Mouse (Mus musculus) neural tube, embryonic 14.5 days (tissue): ENCODE measurements around the gene Snx14. TPM values are rescaled to one million over a fixed set of nuclear protein-coding genes. Genes with fewer than 3 reads are reported as not detected.

Source experiments
- ATAC-seq: fragments of 200-750 bp; cut with Nextera tagmentation; 2 replicates; pipeline ENCODE4 v1.8.0; 2017; ENCODE audit warnings: low read depth, mild to moderate bottlenecking, moderate TSS enrichment, moderate library complexity
- H3K27ac ChIP-seq: fragments of 300-500 bp; sonication (generic); 2 replicates; pipeline ENCODE4 v1.5.1; 2014; ENCODE audit warnings: low read depth, mild to moderate bottlenecking, control low read depth, low read length, moderate library complexity, mixed read lengths
- H3K27me3 ChIP-seq: fragments of 300-500 bp; sonication (generic); 2 replicates; pipeline ENCODE4 v1.6.1; 2014; ENCODE audit warnings: low read length; ENCODE audit not compliant: control insufficient read depth, insufficient read depth
- H3K36me3 ChIP-seq: fragments of 300-500 bp; sonication (generic); 2 replicates; pipeline ENCODE4 v1.6.1; 2014; ENCODE audit warnings: low read length, mixed read lengths; ENCODE audit not compliant: control insufficient read depth, insufficient read depth
- H3K4me1 ChIP-seq: fragments of 300-500 bp; sonication (generic); 2 replicates; pipeline ENCODE4 v1.6.1; 2014; ENCODE audit warnings: low read length; ENCODE audit not compliant: control insufficient read depth, insufficient read depth
- H3K4me2 ChIP-seq: fragments of 300-500 bp; sonication (generic); 2 replicates; pipeline ENCODE4 v1.6.1; 2014; ENCODE audit warnings: mild to moderate bottlenecking, low read depth, low read length, control low read depth
- H3K4me3 ChIP-seq: fragments of 300-500 bp; sonication (generic); 2 replicates; pipeline ENCODE4 v1.5.1; 2014; ENCODE audit warnings: low read depth, low read length, control low read depth, mixed read lengths
- H3K9ac ChIP-seq: fragments of 300-500 bp; sonication (generic); replicated peaks from 2 replicates; pipeline ENCODE4 v1.6.1; 2014; ENCODE audit warnings: low read depth, mild to moderate bottlenecking, control low read depth, low read length, mixed read lengths
- H3K9me3 ChIP-seq: fragments of 300-500 bp; sonication (generic); 2 replicates; pipeline ENCODE4 v1.6.1; 2016; ENCODE audit warnings: low read length; ENCODE audit not compliant: control insufficient read depth
- WGBS: fragments of 180-500 bp; shearing (Covaris S2); extraction: QIAGEN DNeasy Blood & Tissue Kit; methylation state at CpG from one replicate; pipeline ENCODE4 v1.1.7; 2014; 5-methylcytosine and 5-hydroxymethylcytosine counted together
- polyA plus RNA-seq: library from polyadenylated mRNA; unstranded; fragments of >200 nt; fragmentation: Nextera tagmentation; extraction: Ambion mirVana; gene quantifications from 2 replicates; pipeline ENCODE4 v1.2.1, GENCODE M21; 2014

The Snx14 gene
- polyA plus RNA-seq, 1 experiment from 2014 or later = 34.9 TPM

- Histone ChIP-seq H3K4me3 (no peak overlapping the region), H3K36me3 (peaks cover 4% of the 10 kb centered on the region; the same call in 1 of the 2 replicates), H3K4me1 (no peaks in the 10 kb centered on the region), H3K9me3 (no peaks in the 10 kb centered on the region), H3K27ac (no peak overlapping the region), H3K9ac (no peak overlapping the region), H3K27me3 (no peaks in the 10 kb centered on the region), H3K4me2 (no peak overlapping the region)
- no peak for ATAC-seq
- whole genome bisulfite sequencing = 94% methylated on average over 6 of the region's 6 CpGs
Observed at GRCm38 (mm10) chr9:88404515-88404914, 34.2 kb downstream of the Snx14 start.

- ATAC-seq = no peak
Observed at GRCm38 (mm10) chr9:88404088-88404487, 34.7 kb downstream of the Snx14 start.

GRCm38 (mm10) chr9:88398461-88398860 is 40.3 kb downstream of the Snx14 start:
- no peak overlapping the region for H3K27ac ChIP-seq
- H3K4me2 ChIP-seq = no peak overlapping the region
- no peaks in the 10 kb centered on the region for H3K9me3 ChIP-seq
- no peaks in the 10 kb centered on the region for H3K27me3 ChIP-seq
- no peak overlapping the region for H3K9ac ChIP-seq
- ATAC-seq = no peak
- no peak overlapping the region for H3K4me3 ChIP-seq
- no peaks in the 10 kb centered on the region for H3K4me1 ChIP-seq
- WGBS = 88% methylated on average over 1 of the region's 1 CpGs
- no peaks in the 10 kb centered on the region; the same call in 1 of the 2 replicates for H3K36me3 ChIP-seq

More at GRCm38 (mm10) chr9:88404088-88404487, 34.7 kb downstream of the Snx14 start:
- Histone ChIP-seq H3K4me2 (no peak overlapping the region), H3K4me1 (no peaks in the 10 kb centered on the region), H3K9ac (no peak overlapping the region), H3K4me3 (no peak overlapping the region), H3K27ac (no peak overlapping the region), H3K27me3 (no peaks in the 10 kb centered on the region), H3K36me3 (peaks cover 4% of the 10 kb centered on the region; the same call in 1 of the 2 replicates), H3K9me3 (no peaks in the 10 kb centered on the region)
- WGBS = 73% methylated on average over 10 of the region's 10 CpGs

- WGBS = 60% methylated on average over 8 of the region's 8 CpGs
Observed at GRCm38 (mm10) chr9:88394852-88395251, 43.9 kb downstream of the Snx14 start.

GRCm38 (mm10) chr9:88388826-88389225 is 49.9 kb downstream of the Snx14 start:
- Histone ChIP-seq H3K4me1 (no peaks in the 10 kb centered on the region), H3K36me3 (no peaks in the 10 kb centered on the region; the same call in 1 of the 2 replicates), H3K9me3 (no peaks in the 10 kb centered on the region), H3K27me3 (no peaks in the 10 kb centered on the region), H3K4me2 (no peak overlapping the region), H3K27ac (no peak overlapping the region), H3K9ac (no peak overlapping the region), H3K4me3 (no peak overlapping the region)
- ATAC-seq = no peak
- 78% methylated on average over 5 of the region's 5 CpGs for WGBS

More at GRCm38 (mm10) chr9:88394852-88395251, 43.9 kb downstream of the Snx14 start:
- Histone ChIP-seq H3K4me1 (no peaks in the 10 kb centered on the region), H3K4me2 (no peak overlapping the region), H3K27ac (no peak overlapping the region), H3K4me3 (no peak overlapping the region), H3K9ac (no peak overlapping the region), H3K36me3 (no peaks in the 10 kb centered on the region; the same call in 1 of the 2 replicates), H3K27me3 (no peaks in the 10 kb centered on the region), H3K9me3 (no peaks in the 10 kb centered on the region)
- ATAC-seq = no peak

GRCm38 (mm10) chr9:88380542-88380941 is 58.2 kb downstream of the Snx14 start:
- WGBS = 89% methylated on average over 1 of the region's 1 CpGs
- H3K27ac ChIP-seq = no peak overlapping the region
- H3K4me2 ChIP-seq = no peak overlapping the region
- H3K4me3 ChIP-seq = no peak overlapping the region
- ATAC-seq = no peak
- H3K9me3 ChIP-seq = no peaks in the 10 kb centered on the region
- H3K9ac ChIP-seq = no peak overlapping the region
- no peaks in the 10 kb centered on the region for H3K4me1 ChIP-seq
- no peaks in the 10 kb centered on the region for H3K27me3 ChIP-seq
- H3K36me3 ChIP-seq = peaks cover 23% of the 10 kb centered on the region

GRCm38 (mm10) chr9:88380076-88380475 is 58.7 kb downstream of the Snx14 start:
- Histone ChIP-seq H3K4me3 (no peak overlapping the region), H3K36me3 (peaks cover 23% of the 10 kb centered on the region), H3K4me2 (no peak overlapping the region), H3K9me3 (no peaks in the 10 kb centered on the region), H3K27ac (no peak overlapping the region), H3K9ac (no peak overlapping the region), H3K4me1 (no peaks in the 10 kb centered on the region), H3K27me3 (no peaks in the 10 kb centered on the region)
- no peak for ATAC-seq
- WGBS = 80% methylated on average over 7 of the region's 7 CpGs

GRCm38 (mm10) chr9:88379057-88379456 is 59.7 kb downstream of the Snx14 start:
- H3K4me3 ChIP-seq = no peak overlapping the region
- no peak overlapping the region for H3K4me2 ChIP-seq
- 87% methylated on average over 3 of the region's 3 CpGs for WGBS
- H3K9ac ChIP-seq = no peak overlapping the region
- no peak overlapping the region for H3K27ac ChIP-seq
- peaks cover 23% of the 10 kb centered on the region for H3K36me3 ChIP-seq
- H3K27me3 ChIP-seq = no peaks in the 10 kb centered on the region
- no peaks in the 10 kb centered on the region for H3K9me3 ChIP-seq
- no peaks in the 10 kb centered on the region for H3K4me1 ChIP-seq
- ATAC-seq = no peak

- no peak for ATAC-seq
- H3K27ac ChIP-seq = no peak overlapping the region
- H3K4me2 ChIP-seq = no peak overlapping the region
- 84% methylated on average over 5 of the region's 5 CpGs for WGBS
- no peak overlapping the region for H3K4me3 ChIP-seq
- H3K9me3 ChIP-seq = no peaks in the 10 kb centered on the region
- peaks cover 14% of the 10 kb centered on the region; the same call in 1 of the 2 replicates for H3K36me3 ChIP-seq
- no peaks in the 10 kb centered on the region for H3K27me3 ChIP-seq
- no peaks in the 10 kb centered on the region for H3K4me1 ChIP-seq
- H3K9ac ChIP-seq = no peak overlapping the region
Observed at GRCm38 (mm10) chr9:88377483-88377882, 61.3 kb downstream of the Snx14 start.
